Mouse (Mus musculus) heart, adult 9 months (tissue): ENCODE results near the gene Wwox.

ENCODE experiments used
- DNase-seq, 2 experiments: peaks; one replicate each; pipeline ENCODE4 v3.0.0; 2022; ENCODE audit warnings: low spot score in 2 of 2

Gene Wwox

DNA sequence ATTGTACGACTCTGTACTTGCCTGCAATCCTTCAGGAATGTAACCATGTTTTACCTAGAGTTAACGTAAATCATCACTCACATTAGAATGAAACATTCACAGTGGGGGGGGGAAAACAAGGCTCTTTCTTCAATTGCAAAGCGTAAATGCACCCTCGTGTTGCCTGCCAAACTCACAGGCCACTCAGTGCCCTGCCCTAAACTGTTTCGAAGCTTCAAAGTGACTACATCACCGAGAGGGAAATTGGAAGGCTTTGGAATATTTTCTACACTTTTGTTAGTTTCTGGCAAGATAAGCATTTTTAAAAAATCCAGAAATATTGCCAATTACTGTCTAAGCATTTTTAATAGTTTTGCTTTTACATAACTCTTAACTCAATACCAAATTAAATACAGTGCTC is 231.3 kb downstream of the Wwox start:
- DNase-seq: peak in 1 of 2 experiments; percentile 4

DNA sequence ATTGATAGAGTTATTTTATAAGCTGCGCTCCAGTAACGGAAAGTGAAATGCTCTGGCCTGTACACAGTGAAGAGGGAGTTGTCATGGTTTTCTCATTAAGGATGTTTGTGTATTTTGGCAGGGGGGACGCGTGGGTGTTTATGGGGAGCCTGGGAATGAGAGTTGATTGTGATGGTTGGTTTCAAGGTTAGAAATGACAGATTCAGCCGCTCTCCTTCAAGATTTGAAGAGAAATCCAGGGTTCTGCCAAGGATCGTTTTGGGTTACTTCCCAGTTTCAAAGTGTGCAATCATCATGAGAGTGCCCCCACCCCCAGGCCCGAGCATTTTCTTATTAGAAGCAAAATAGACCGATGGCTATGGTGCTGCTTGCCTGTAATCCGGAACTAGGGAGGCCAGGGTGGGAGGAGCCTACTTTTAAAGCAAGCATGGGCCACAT is 231.8 kb downstream of the Wwox start:
- peak; percentile 67 to 72 for DNase-seq

- no peak for DNase-seq
These were observed 234.0 kb downstream of the Wwox start for GRCm38 (mm10) chr8:114673416-114673815.

DNA sequence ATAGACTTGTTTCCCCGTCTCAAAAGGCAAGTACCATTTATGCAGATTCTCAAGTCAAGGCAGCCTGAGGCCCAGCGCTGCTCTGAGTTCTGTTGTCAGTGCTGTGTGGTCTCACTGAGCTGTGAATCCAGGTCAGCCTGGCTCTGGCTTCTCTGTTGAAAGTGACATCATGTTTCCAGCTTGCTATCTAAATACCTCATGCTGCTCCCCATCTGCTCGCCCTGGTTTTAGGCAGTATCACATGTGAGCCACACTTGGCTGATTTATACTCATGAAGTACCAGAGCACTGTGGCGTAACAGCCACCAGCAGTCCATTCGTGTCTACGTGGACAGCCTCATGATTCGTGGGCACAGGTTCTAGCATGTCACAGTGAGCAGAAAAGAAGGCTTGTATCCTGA is 235.7 kb downstream of the Wwox start:
- DNase-seq: peak; percentile 17 to 22

DNA sequence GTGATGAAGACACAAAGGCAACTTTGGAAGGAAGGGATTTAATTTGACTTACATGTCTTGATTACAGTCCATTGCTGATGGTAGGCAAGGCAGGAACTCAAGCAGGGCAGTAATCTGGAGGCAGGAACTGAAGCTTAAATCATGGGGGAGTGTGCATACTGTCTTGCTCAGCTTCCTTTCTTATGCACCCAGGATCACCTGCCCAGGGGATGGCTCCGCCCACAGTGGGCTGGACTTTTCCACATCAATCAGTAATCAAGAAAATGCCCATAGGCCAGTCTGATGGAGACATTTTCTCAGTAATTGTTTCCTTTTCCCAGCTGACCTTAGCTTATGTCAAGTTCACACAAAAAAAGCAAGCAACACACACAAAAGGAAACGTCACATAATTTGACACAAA is 237.5 kb downstream of the Wwox start:
- no peak for DNase-seq

DNA sequence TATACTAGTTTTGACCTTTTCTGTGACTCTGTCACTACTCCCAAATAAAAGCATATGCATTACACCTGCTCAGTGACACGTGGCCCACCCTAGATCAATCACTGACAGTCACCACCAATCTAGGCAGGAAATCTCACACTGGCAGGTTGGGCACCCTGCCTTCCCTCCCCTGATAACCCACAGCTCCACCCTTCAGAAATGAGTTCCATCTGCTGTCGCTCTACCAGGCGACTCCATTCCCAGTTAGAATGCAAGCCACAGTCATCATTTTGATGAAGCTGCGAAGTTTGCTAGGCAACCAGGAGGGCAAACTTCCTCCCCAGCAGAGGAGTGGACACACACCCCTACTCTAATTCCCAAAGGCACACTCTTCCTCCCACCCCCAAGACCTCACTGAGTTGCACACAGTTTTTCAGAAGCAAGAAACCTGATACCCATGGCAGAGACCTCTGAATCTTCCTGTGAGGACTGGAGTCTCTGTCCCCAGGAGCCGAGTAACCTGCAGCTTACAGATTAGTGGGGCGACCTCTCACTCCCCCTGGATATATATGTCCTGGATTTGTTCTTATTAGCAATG is 238.2 kb downstream of the Wwox start:
- DNase-seq: no peak

DNA sequence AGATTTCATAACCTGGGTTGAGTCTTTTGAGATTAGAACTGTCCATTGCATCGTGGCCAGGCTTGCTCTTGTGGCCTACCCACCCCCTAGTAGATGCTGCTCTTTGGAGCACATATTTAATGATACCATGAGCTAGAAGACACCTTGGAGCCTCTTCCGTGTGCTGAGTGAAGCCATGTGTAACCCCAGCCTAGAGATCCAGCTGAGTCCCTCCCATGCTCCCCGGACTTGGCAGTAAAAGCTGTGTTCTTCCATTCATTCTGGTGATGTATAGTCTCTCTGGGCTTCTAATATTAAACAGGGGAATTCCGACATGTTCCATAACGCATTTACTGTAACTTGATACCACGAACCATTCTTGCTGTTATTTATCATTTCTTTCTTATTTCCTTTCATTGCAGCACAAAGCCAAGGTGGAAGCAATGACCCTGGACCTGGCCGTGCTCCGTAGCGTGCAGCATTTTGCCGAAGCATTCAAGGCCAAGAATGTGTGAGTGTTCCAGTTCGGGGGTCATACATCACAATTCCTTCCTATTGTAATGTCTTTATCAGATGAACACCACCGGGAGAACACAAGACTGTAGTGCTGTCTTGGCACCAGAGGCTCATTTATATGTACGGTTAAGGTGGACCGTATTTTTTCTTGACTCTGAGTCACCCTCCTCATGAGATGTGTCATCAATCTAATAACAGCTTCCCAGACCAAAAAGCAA is 240.1 kb downstream of the Wwox start:
- DNase-seq: no peak

DNA sequence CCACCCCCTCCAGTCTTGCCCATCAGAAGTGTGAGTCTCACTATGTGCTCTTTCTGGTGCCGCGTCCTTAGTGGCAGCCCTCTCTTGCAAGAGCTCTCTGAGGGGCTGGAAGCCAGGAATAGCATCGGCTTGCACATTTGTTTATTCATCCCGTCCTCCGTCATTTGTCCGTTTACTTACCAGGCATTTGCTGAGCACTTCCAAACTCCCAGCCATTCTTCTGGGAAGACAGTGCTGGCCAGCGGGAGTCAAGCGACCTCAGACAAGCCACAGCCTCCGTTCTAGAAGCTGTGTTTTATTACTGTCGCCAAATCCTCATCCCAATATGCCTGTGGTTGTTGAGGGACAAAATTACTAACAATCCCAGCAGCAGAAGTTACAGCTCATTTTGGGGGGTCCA is 241.7 kb downstream of the Wwox start:
- DNase-seq: no peak

DNA sequence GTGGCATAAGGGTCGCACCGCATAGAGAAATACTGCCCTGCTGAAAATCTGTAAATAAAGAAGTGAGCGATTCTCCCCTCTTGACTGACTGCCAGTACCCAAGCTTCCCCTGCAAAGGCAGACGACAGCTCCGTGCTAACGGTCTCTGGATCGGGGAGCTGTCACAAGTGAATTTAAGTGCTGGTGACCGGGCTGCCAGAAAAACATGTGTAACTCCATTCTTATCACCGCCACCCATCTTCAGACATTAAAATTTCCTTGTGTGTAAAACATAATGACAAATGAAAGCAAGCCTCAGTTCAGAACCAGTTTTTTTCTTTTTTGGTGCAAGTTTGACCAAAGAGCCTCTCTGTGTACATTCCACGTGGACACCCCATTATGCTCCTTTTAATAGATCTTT is 242.7 kb downstream of the Wwox start:
- DNase-seq: no peak

DNA sequence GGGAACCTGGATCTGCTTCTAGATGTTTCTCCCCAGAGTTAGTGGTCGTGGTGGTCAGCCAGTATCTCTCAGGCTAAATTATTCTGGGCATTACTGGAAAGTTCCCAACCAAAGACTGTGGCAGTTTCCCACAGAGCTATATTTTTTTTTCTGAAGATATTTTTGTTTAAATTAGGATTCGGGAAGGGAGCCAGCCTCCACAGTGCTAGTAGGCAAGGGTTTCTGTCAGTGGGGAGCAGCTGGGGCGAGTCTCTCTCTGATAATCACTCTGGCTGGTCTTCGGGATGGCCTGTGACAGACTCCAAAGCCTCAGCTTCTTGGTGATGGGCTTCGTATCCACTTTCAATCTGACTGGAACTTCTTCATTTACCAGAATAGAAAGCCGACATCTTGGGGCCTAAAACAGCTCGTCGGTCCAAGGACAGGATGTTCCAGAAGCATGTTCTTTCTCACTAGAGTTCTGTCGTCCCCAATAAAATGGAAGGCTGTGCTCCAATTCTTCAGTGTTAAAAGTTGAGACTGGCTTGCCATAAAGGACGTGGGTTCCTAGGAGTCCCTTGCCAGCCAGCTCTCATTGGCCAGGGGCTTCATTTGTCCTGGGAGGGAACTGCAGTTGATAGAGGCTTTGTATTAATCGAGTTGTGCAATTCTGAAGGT is 244.7 kb downstream of the Wwox start:
- peak; percentile 9 to 50 for DNase-seq

- DNase-seq: no peak
These were observed 247.0 kb downstream of the Wwox start for GRCm38 (mm10) chr8:114686462-114686861.

- DNase-seq: no peak
These were observed 249.3 kb downstream of the Wwox start for GRCm38 (mm10) chr8:114688732-114689131.

GRCm38 (mm10) chr8:114694566-114695198 is 255.2 kb downstream of the Wwox start:
- DNase-seq: no peak

- DNase-seq: no peak
These were observed 264.1 kb downstream of the Wwox start for GRCm38 (mm10) chr8:114703517-114703916.

- no peak for DNase-seq
These were observed 268.2 kb downstream of the Wwox start for GRCm38 (mm10) chr8:114707538-114708138.

DNA sequence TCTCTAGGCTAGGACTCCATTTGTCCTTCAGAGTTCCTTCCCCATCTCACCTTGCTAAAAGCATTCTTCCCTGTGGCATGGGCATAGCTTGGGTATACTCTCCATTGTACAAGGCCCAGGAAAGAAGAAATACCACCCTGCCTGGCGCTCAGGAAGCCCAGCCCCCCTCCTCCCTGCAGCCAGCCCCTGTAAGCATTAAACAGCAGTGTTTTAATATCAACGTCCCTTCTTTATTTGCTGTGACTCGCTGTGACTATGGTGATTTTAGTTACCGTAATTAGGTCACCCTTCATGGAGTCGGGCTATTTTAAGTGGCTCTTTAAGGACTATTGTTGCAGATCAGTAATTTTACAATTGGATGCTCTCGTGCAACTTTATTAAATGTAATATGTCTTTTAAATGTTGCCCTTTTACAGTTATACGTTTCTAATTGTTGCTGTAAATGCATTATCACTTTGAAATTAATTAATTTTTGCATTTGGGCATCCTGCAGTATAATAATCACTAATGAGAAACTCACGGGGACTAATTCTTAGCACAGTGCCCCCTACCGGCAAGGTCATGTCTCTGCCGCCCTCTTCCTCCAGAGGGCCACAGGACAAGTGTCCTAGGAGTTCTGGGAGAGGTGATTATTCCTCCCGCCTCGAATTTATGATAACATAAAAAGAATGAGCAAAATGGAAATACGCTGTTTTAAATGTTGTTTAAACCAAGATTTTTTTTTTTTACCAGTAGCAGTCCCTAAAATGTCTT is 276.0 kb downstream of the Wwox start:
- no peak for DNase-seq

DNA sequence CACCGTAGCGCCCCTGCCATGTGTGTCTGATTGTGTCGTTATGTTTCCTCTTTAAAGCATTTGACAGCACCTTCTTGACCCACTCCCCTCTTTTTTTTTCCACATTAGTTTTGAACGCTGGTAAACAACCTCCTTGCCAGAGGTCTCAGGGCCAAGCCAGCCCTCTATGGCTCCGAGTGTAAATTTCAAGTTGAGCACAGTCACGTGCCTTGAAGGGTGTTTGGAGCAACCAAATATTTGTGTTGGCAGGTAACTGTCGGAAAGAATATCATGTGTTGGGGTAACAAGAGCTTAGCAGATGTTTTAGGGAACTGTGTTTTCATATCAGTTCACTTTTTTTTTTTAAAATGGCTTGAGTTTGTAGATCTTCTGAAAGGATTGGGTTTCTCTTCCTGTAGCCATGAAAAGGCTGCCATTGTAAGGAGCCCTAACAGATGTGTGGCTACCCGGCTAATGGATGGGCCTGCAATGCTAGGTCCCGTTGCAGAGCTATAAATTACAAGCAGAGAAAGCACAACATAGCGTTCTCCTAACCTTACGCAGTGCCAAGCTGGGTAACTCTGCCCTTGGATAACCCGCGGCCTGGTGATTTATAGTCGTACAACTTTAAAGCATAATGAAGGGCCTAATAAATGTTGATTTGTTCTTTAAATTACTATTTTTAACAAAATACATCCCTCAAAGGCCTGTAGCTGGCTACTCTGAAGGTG is 277.2 kb downstream of the Wwox start:
- DNase-seq: peak; percentile 8 to 9

GRCm38 (mm10) chr8:114718821-114719220 is 279.4 kb downstream of the Wwox start:
- no peak for DNase-seq

GRCm38 (mm10) chr8:114722611-114723010 is 283.2 kb downstream of the Wwox start:
- no peak for DNase-seq

DNA sequence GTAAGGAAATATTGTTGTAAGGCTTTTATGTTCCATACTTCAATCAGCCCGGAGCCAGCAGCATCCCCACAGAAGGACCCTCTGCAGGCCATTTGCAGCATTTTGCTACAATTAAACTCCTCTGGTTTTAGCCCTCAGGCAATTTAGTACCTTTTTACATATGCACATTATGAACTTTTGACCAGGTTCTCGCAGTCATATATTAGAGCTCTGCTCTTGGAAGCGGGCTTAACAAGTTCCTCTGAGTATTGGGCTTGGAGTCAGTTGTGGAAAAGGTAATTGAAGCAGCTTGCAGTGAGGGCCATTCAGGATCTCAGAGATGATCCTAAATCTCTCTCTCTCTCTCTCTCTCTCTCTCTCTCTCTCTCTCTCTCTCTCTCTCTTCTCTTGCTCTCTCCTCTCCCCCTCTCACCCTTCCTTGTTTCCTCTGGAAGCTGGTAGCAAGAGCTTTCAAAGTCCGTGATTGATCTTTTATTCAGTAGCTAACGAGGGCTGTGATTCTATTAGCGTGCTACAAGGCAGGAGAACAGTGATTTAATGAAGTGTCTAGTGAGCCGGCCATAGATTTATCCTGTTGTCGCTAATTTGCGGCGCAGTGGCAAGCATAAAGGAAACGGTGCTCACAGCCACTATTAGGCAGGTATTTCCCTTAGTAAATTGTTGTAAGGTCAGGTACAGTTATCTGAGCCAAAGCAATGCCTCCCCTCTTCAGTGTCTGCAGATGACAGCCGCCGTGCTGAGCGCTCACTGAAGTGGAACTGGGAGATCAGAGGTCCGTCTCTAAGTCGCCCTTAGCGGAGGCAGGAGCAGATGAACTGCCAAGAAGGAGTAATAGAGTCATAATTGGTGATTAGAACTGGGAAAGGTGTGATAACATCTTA is 292.0 kb downstream of the Wwox start:
- DNase-seq: no peak
